Mouse (Mus musculus): ENCODE data around the gene Atp2b2.

GRCm38 (mm10) chr6:113923249-113923648, 119.2 kb downstream of the Atp2b2 start:
- TF ChIP-seq MAFK (IDR thresholded peaks at IDR 0.05; ENCODE audit: borderline replicate concordance, low read depth, low read length) (no peak), CTCF (IDR thresholded peaks at IDR 0.05 in 2 of 3, conservative IDR thresholded peaks at IDR 0.05 in 1 of 3; ENCODE audit: control insufficient read depth in 1 of 3, insufficient read depth in 1 of 3, low read depth in 2 of 3, low read length in 3 of 3, poor library complexity in 1 of 3, severe bottlenecking in 1 of 3) (no peak), TBP (IDR thresholded peaks at IDR 0.05; ENCODE audit: low read depth, low read length) (no peak), CHD2 (IDR thresholded peaks at IDR 0.05; ENCODE audit: low read length) (no peak)

Measured in MEL (cell line).